Mouse (Mus musculus) kidney, postnatal 36 days (tissue): Measurements from ENCODE around the gene Zfp473.
"Not testable (repeated sequence)": the region's sequence is repeated elsewhere in the genome, so short reads cannot be mapped to it uniquely, and the experiment has no call there.

Experiments used
- DNase-seq, 2 experiments: peaks; one replicate each; pipeline ENCODE4 v3.0.0; 2021 to 2022; ENCODE audit warnings: mixed read lengths in 2 of 2

The Zfp473 gene

GRCm38 (mm10) chr7:44709881-44710280, 41.0 kb downstream of the Zfp473 start:
- DNase-seq: no peak

- no peak for DNase-seq
These were observed 42.3 kb downstream of the Zfp473 start, which contains the start of gene Izumo2 for GRCm38 (mm10) chr7:44708574-44708973. Gene Izumo2, plus strand, starts transcription at chr7:44708742.

- DNase-seq: not testable (repeated sequence)
These were observed 42.8 kb downstream of the Zfp473 start for GRCm38 (mm10) chr7:44708093-44708492.

DNA sequence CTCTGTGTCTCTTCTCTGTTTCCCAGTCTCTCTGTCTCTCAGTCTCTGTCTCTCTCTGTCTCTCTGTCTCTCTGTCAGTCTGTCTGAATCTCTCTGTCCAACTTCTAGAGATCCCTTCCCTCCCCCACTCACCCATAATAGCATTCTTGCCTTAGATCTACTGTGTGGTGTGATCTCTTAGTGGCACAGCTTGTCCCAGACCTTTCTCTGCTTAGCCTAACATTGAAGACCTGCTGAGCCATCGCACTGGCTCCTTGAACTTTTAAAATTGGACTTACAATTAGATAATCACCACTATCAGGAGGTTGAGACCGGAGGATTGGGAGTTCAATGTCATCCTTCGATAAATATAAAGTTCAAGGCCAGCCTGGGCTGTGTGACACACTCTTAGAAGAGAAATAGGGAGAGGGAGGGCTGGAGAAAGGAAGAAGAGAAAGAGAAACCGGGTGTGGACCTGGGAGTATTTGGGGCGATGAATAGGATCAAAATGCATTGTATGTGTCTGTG, 43.6 kb downstream of the Zfp473 start:
- DNase-seq: no peak

DNA sequence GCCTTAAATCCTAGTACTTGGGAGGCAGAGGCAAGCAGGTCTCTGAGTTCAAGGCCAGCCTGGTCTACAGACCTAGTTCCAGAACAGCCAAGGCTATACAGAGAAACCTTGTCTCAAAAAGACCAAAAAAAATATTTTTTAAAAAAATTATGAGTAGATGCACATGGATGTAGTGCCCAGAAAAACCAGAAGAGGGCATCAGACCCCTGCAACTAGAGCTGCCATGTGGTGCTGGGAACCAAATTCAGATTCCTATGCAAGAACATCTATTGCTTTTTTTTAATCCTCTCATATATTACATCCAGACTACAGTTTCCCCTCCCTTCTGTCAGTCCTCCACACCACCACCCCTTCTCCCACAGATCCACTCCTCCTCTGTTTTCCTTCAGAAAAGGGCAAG, 44.5 kb downstream of the Zfp473 start:
- DNase-seq: no peak

- no peak for DNase-seq
These were observed 45.8 kb downstream of the Zfp473 start for GRCm38 (mm10) chr7:44705086-44705485.

GRCm38 (mm10) chr7:44704363-44704762, 46.5 kb downstream of the Zfp473 start:
- peak; percentile 34 to 75 for DNase-seq

- DNase-seq: no peak
These were observed 47.9 kb downstream of the Zfp473 start for GRCm38 (mm10) chr7:44702985-44703384.

GRCm38 (mm10) chr7:44701921-44702320, 48.9 kb downstream of the Zfp473 start:
- peak; percentile 26 to 61 for DNase-seq

- no peak for DNase-seq
These were observed 52.9 kb downstream of the Zfp473 start for GRCm38 (mm10) chr7:44697980-44698379.

GRCm38 (mm10) chr7:44697191-44697710, 53.6 kb downstream of the Zfp473 start:
- DNase-seq: peak; percentile 84 to 86

- DNase-seq: no peak
These were observed 55.6 kb downstream of the Zfp473 start for GRCm38 (mm10) chr7:44695223-44695622.

GRCm38 (mm10) chr7:44693427-44694175, 57.2 kb downstream of the Zfp473 start:
- DNase-seq: peak in 1 of 2 experiments; percentile 24

DNA sequence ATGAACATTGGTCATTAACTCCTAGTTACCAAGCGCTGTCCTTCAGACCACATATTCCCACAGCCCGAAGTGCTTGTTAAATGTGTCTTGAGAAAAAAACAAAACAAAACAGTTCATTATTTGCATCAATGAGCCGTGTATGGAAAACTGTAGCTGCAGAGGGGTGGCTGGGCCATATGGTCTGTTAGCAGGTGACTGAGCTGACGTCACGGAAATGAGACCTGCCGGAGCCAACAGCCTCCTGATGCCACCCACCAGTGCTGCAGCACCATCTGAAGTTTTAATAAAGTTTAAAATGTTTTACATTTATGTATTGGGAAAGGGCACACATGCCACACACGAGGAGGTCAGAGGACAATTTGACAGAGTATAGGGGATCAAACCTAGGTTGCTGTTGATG, 61.5 kb downstream of the Zfp473 start:
- DNase-seq: no peak

- no peak for DNase-seq
These were observed 62.0 kb downstream of the Zfp473 start for GRCm38 (mm10) chr7:44688890-44689289.

- DNase-seq: no peak
These were observed 65.1 kb downstream of the Zfp473 start for GRCm38 (mm10) chr7:44685531-44686402.

- DNase-seq: peak; percentile 75 to 81
These were observed 67.2 kb downstream of the Zfp473 start for GRCm38 (mm10) chr7:44683656-44684055.
